Mouse (Mus musculus) left cerebral cortex, postnatal 25 days (tissue): ENCODE measurements around the gene Mks1. TPM values are rescaled to one million over a fixed set of nuclear protein-coding genes. Genes with fewer than 3 reads are reported as not detected.
"Not testable (repeated sequence)": the region's sequence is repeated elsewhere in the genome, so short reads cannot be mapped to it uniquely, and the experiment has no call there.

Experiments used
- DNase-seq, 2 experiments: peaks; one replicate each; pipeline ENCODE4 v3.0.0; 2022; ENCODE audit warnings: low spot score in 2 of 2, mixed read lengths in 1 of 2
- intact Hi-C: fragments of 180-260 bp; cut with DNase I; formaldehyde crosslinking; loops from one replicate; pipeline ENCODE4 v1.15.1; 2025
- total RNA-seq, 2 experiments: library from RNA; stranded (reverse); gene quantifications; 2 replicates each; pipeline ENCODE4 v1.2.3; 2021

Gene Mks1
- total RNA-seq = 1 to 10 TPM; 4.2 to 4.4 TPM

DNA sequence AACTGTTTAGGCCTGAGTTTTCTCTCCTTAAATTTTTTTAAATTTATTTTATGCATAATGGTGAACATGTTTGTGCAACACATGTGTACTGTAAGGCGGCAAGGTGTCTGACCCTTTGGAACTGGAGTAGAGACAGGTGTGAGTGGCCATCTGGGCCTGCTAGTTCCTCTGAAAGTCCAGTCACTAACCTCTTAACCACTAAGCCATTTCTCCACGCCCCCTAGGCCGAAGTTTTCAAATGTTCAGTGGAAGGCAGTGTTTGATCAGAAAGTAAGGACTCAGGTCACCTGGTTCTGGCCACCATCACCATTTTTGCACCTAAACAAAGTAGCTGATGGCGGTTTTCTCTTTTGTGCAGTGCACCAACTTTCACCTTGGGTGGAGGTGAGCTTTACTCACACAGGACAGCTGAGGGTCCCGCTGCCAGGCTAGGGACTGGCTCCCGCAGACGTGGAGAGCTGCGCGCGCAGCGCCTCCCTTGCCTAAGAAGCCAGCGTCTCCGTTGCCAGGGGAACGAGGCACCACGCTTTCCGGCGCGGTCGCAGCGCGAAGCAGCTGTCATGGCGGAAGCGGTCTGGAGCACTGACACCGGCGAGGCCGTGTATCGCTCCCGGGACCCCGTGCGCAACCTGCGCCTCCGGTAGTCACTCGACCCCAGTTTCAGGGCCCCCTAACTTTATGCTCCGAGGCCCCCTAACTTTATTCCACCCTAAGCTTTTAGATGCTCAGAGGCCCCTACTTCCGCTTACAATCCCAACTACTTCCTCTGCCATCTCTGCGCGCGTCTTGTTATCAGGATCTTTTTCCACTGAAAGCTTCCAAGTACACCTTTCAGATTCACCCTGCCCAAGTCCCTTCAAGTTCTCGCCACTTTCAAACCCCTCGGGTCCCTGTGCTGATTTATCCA is at the start of gene Mks1:
TSS of gene Mks1 (plus strand) at position 526 of the 907 bp plus-strand sequence.
- intact Hi-C loops = no loop called here
- peak; percentile 94 to 95 for DNase-seq

- intact Hi-C loops = no loop called here
- no peak for DNase-seq
These were observed 47.6 kb upstream of the Mks1 start for GRCm38 (mm10) chr11:87805448-87805847.

DNA sequence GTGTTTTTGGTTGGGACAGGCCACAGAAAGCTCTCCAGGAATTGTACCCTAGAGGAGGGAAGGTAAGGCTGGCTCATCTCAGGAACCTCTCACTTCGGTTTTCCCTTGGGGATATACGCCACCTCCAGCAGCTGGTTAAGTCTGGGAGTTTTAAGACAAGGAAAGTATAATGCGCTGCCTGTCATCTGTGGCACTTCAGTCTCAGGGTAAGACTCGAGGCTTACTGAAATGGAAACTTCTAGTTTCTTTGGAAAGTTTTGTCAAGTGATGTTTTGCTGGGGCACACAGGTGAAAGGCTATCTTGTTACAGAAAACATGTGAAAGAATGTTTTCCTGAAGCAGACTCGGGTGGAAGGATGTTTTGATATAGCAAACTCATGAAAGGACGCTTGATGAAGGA is 45.6 kb upstream of the Mks1 start:
- intact Hi-C loops = no loop called here
- no peak for DNase-seq

GRCm38 (mm10) chr11:87808236-87808635 is 44.8 kb upstream of the Mks1 start:
- DNase-seq = no peak
- intact Hi-C loops = no loop called here

DNA sequence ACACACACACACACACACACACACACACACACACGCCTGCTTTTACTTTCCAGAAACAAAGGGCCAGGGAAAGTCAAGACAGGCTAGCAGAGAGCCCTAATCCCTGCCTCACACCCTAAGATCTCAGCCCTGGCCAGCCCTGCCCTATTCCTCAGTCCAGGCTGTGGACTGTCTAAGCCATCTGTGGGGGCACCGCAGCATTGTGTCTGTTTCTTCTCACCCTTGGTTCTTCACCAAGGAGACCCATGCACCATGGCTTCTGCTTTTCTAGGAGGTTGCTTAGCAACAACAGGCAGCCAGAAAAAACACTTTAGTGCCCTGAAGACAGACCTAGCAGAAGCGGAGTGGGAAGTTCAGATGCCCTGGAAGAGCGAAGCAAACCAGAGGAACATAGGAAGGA is 41.6 kb upstream of the Mks1 start:
- intact Hi-C loops = no loop called here
- no peak for DNase-seq

DNA sequence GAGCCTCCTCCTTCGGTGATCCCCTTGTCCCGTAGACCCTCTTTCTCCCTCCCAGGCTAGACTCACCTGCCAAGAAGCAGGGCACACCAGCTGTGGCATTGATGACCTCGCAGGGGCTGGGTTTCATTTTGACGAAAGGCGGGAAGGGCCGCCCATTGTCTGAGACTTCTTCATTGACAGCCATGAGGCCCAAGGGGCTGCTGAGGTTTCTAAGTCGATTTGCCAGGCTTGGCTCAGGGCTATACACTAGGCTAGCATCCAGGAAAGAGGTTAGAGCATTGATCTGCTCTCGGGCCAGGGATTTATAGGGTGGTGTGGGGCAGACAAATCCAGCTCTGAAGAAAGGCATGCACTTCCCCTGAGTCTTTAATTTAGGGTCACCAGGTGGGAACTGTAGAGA is 38.2 kb upstream of the Mks1 start:
- DNase-seq = no peak
- intact Hi-C loops = no loop called here

- DNase-seq = peak; percentile 45
- intact Hi-C loops = no loop called here
These were observed 36.1 kb upstream of the Mks1 start for GRCm38 (mm10) chr11:87816707-87817442.

- no peak for DNase-seq
- intact Hi-C loops = no loop called here
These were observed 35.6 kb upstream of the Mks1 start for GRCm38 (mm10) chr11:87817443-87817773.

- DNase-seq = no peak
- intact Hi-C loops = no loop called here
These were observed 31.5 kb upstream of the Mks1 start for GRCm38 (mm10) chr11:87821502-87821901.

- intact Hi-C loops = no loop called here
- DNase-seq = peak in 1 of 2 experiments; percentile 7
These were observed 24.6 kb upstream of the Mks1 start, which contains the start of gene Lpo for GRCm38 (mm10) chr11:87828239-87828900. Gene Lpo, minus strand, starts transcription at chr11:87828289.

- intact Hi-C loops = no loop called here
- DNase-seq = no peak
These were observed 12.3 kb upstream of the Mks1 start for GRCm38 (mm10) chr11:87840676-87841075.

DNA sequence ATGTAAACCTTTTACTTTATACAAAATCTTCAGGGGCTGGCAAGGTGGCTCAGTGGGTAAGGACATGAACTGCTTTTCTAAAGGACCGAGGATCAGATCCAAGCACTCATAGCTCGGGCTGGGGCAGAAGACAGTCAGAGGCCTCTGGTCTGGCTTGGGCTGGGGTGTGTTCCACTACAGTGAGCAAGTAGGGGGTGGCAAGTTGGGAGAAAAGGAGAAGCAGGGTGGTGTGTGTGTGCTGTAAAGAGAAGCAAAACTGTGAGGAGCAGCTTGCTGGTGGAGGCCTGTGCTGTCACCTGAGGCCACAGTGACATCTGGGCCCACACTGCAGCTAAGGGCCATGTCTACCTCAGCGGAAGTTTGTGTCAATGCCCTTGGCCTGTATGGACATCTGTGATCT is 11.6 kb upstream of the Mks1 start:
- no peak for DNase-seq
- intact Hi-C loops = no loop called here

- no peak for DNase-seq
- intact Hi-C loops = no loop called here
These were observed 5.9 kb upstream of the Mks1 start for GRCm38 (mm10) chr11:87846968-87847600.

- intact Hi-C loops = no loop called here
- no peak for DNase-seq
These were observed 5.1 kb upstream of the Mks1 start for GRCm38 (mm10) chr11:87847884-87848283.

GRCm38 (mm10) chr11:87853597-87853954 is 561 bp downstream of the Mks1 start:
- intact Hi-C loops = no loop called here
- DNase-seq = peak; percentile 42 to 52

DNA sequence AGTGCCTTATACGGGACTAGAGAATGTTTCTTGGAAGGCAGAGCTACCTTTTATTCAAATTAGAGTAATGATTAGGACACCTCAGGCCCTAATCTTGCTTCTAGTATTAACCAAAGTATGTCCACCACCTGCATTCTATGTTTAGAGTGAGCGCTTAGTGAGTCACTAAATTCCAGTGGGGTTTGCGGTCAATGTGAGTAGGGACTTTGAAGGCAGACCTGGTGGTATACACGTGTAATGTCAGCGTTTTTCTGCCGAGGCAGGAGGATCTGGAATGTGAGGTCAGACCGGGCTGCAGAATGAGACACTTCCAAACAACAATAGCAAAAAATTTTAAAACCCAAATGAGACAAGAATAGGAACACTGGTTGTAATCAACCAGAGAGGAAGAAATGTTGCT is 1.5 kb downstream of the Mks1 start:
- DNase-seq = no peak
- intact Hi-C loops = no loop called here

GRCm38 (mm10) chr11:87859273-87859672 is 6.3 kb downstream of the Mks1 start:
- intact Hi-C loops = no loop called here
- DNase-seq = no peak

GRCm38 (mm10) chr11:87860426-87860825 is 7.4 kb downstream of the Mks1 start:
- DNase-seq = no peak

DNA sequence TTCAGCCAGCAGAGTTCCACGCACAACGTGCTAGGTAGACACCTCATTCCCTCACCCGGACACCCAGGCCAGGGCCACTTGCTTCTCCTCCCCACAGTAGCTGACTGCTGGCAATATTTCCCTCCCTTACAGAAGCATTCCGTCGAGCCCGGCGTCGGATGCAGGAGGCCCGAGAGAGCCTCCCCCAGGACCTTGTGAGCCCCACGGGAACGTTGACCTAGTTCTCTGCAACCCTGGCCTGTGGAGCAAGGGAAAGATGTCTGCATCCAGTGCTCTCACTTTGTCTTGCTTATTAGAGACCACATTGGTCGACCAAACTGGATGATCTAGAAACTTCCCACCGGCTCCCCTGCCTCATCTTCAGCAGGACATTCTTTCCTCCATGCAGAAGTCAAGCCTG is 9.8 kb downstream of the Mks1 start:
- intact Hi-C loops = loop anchor here (5.0 kb wide), 1 partner anchor 89 kb away; no protein-coding TSS in a partner anchor
- no peak for DNase-seq

More at GRCm38 (mm10) chr11:87860426-87860825, 7.4 kb downstream of the Mks1 start:
- intact Hi-C loops = loop anchor here (5.0 kb wide), 1 partner anchor 92 kb away; no protein-coding TSS in a partner anchor

DNA sequence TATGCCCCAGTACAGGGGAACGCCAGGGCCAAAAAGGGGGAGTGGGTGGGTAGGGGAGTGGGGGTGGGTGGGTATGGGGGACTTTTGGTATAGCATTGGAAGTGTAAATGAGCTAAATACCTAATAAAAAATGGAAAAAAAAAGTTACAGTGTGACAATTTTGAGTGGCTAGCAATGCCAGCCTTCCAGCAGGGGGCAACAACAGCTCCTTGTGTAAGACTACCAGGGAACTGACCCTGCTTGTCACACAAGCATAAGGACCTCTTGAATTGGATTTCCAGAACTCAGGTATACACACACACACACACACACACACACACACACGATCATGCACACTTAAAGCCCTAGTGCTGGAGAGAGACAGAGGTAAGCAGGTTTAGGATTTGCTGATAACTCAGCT is 13.9 kb downstream of the Mks1 start:
- intact Hi-C loops = not testable (repeated sequence)
- DNase-seq = peak in 1 of 2 experiments; percentile 10
